Mouse (Mus musculus) embryonic fibroblast, embryonic 13.5 days (primary cell): ENCODE results near the gene Tppp3.

Experiments
- CTCF ChIP-seq: IDR thresholded peaks from 2 replicates; pipeline ENCODE4 v1.5.1; 2011; ENCODE audit warnings: mild to moderate bottlenecking, control low read depth, low read length, moderate library complexity, borderline replicate concordance; ENCODE audit not compliant: insufficient read depth
- POLR2A ChIP-seq: IDR thresholded peaks from 2 replicates; pipeline ENCODE4 v1.6.1; 2011; ENCODE audit warnings: low read depth, mild to moderate bottlenecking, control low read depth, low read length, moderate library complexity

- peak; percentile 52 for TF ChIP-seq POLR2A
- peak; percentile 30; the same call in 1 of the 2 replicates for TF ChIP-seq CTCF
Observed at GRCm38 (mm10) chr8:105471314-105472015, at the start of gene Tppp3.
